Mouse (Mus musculus): Measurements from ENCODE around the gene 1700067K01Rik.
A peak's percentile ranks its signal among the peaks of the same experiment; 100 is the strongest.

Gene 1700067K01Rik

DNA sequence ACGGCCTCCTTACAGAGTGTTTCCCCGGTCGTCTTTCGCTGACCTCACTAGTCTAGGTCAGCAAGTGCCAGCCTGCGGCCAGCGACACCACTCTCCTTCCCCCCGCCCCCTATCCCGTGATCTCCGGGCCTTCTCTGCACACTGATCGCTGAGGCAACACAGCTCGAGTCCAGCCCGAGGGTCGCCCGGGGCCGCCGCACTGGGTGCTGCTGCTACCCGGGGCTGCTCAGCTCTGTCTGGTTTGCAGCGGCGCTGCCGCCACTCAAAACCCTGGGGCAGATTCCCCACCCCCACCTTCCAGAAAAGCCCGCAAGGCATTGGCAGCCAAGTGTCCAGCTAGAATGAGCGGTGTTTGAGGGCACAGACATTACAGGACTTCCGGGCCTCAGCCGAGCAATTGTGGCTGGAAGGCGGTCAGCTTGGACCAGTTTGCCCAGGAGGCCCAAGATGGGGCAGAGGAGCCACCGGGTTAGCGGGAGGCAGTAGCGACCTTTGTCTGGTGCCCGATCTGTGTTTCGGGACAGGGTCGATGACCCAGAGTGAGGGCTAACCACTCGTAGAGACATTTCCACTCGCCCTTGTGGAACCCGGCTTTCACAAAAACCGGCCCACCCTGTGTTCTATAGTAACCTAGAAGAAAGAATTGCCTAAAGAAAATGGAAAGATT, 11.3 kb downstream of the 1700067K01Rik start:
- no peak for DNase-seq

- DNase-seq: no peak
These were observed 14.5 kb downstream of the 1700067K01Rik start for GRCm38 (mm10) chr8:84015833-84016232.

DNA sequence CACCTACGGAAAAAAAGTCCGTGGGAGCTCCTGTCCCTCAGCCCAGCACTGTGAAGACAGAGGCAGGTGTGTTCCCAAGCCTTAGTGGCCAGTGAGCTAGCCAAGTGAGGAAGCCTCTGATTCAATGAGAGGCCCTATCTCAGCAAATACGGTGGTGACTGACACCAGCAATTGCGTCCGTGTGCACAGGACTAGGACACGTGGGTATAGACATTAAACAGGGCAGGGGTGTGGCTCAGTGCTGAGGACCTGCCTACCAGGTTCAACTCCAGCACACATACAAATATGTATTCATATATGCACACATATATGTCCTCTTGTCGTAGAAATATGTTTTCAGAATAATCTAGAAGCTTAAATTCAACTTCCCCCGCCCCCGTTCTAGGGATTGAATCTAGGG, 18.4 kb downstream of the 1700067K01Rik start:
- DNase-seq: no peak

DNA sequence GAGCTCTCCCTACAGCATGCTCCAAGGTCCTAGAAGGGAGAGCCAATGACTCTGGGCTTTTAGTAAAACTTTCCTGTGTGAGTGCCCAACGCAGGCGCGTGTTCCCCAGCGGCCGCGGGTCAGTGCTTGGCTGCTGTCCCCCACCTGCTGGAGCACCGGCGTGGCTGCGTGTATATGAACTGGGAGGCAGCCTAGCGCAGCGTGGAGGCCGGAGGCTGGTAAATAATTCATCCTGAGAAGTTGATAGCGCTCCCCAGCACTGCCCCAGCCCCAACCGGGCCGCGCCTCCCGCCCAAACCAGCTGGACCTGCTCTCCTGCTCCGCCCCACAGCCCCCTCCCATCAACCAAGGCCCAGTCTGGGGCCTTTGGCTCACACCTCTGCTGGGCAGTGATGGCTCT, 19.8 kb downstream of the 1700067K01Rik start, which contains the start of gene Palm3:
TSS of gene Palm3 (plus strand) at position 376 of the 400 bp plus-strand sequence.
- no peak for DNase-seq

GRCm38 (mm10) chr8:84021569-84021968, 20.3 kb downstream of the 1700067K01Rik start:
- DNase-seq: no peak

- no peak for DNase-seq
These were observed 21.8 kb downstream of the 1700067K01Rik start for GRCm38 (mm10) chr8:84023085-84023484.

- DNase-seq: no peak
These were observed 22.3 kb downstream of the 1700067K01Rik start for GRCm38 (mm10) chr8:84023631-84024030.

GRCm38 (mm10) chr8:84024171-84024570, 22.9 kb downstream of the 1700067K01Rik start:
- DNase-seq: no peak

DNA sequence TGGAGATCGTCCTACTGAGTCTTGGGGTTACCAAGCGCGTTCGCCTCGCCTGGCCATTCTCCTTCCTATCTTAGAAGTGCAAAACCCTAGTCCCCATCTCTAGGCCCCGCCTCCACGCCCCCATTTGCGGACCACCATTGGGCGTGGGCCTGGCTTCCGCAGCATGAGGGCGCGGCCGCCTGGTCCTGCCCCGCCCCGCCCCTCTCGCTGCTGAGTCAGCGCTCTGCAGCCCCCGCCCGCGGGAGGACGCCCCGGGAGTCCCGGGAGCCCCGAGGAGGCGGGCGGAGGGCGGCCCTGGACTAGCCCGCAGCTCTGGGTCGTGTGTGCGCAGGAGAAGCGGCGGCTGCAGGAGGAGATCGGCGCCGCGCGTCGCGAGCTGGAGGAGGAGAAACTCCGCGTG, 24.6 kb downstream of the 1700067K01Rik start:
- DNase-seq: no peak

- DNase-seq: no peak
These were observed 26.1 kb downstream of the 1700067K01Rik start for GRCm38 (mm10) chr8:84027449-84027848.

GRCm38 (mm10) chr8:84029272-84029671, 28.0 kb downstream of the 1700067K01Rik start:
- no peak for DNase-seq

DNA sequence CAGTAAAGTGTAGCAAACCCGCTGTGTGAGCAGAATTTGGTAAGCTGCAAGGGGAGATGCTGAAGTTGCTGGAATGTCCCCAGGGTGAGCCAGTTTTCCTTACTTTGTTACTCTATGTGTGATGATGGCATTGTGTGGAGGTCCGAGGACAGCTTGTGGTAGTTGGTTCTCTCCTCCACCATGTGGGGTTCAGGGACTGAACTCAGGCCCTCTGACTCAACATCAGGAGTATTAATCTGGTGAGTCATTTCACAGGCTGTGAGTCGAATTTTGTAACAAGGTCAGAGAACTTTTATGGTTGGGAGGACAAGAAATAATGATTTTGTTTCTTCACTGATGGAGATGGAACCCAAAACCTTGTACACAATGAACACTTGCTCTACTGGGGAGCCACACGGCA, 31.5 kb downstream of the 1700067K01Rik start:
- no peak for DNase-seq

GRCm38 (mm10) chr8:84038015-84038414, 36.7 kb downstream of the 1700067K01Rik start:
- no peak for DNase-seq

GRCm38 (mm10) chr8:84039050-84039449, 37.7 kb downstream of the 1700067K01Rik start:
- peak; percentile 61 for DNase-seq

GRCm38 (mm10) chr8:84042066-84042947, 41.0 kb downstream of the 1700067K01Rik start, which contains the start of gene Il27ra:
Il27ra (minus strand) TSS chr8:84042589.
- DNase-seq: no peak

GRCm38 (mm10) chr8:84042948-84043342, 41.6 kb downstream of the 1700067K01Rik start:
- DNase-seq: no peak

DNA sequence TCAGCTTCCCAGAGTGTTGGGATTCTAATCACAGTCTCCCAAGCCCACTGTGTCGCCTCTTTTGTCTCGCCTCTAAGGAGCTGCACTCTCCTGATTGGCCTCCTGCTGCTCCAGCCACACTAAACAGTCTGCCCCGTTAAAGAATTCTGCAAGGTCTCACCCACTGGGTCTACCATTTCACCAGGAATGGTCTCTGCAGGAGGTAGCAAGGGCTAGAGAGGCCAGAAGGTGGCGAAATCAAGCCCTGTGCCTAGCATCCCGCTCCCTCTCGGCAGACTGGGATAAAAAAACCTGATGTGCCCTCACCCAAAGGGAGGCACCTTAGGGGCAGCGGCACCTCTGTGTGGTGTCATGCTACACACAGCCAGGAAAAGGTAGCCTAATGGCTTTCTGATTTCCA, 42.8 kb downstream of the 1700067K01Rik start:
- DNase-seq: no peak

DNA sequence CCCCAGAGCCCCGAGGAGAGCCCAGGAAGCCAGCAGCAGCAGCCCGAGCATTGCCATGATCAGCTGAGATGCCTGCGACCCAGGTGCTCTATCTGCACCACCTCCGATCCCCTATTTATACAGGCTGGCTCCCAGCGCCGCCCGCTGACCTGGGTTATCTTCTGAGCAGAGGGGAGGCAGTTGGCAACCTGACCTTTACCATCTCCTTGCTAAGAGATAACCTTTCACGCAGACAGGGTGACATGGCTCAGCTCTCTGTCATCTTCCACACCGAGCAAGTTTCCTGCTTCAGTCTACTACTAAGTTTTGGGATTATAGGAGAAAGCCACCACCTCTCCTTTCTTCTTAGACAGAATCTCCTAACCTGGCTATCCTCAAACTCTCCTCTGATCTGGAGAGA, 43.6 kb downstream of the 1700067K01Rik start, which contains the start of gene Rln3:
TSS of gene Rln3 (minus strand) at position 101 of the 400 bp plus-strand sequence.
- DNase-seq: no peak

- no peak for DNase-seq
These were observed 45.2 kb downstream of the 1700067K01Rik start for GRCm38 (mm10) chr8:84046505-84046904.

DNA sequence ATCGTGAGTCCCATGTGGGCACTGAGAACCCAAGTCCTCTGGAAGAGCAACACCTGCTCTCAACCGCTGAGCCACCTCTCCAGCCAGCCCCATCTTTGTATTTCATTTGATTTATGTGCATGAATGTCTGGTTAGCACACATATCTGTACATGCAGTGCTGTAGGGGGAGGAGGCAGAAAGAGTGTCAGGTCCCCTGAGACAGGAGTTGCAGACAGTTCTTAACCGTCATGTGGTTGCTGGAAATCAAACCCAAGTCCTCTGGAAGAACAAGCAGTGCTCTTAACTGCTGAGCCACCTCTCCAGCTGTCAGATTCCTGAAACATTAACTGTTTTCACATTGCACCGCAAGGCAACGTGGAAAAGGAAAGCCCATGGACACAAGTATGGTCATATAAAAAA, 46.9 kb downstream of the 1700067K01Rik start:
- no peak for DNase-seq

DNA sequence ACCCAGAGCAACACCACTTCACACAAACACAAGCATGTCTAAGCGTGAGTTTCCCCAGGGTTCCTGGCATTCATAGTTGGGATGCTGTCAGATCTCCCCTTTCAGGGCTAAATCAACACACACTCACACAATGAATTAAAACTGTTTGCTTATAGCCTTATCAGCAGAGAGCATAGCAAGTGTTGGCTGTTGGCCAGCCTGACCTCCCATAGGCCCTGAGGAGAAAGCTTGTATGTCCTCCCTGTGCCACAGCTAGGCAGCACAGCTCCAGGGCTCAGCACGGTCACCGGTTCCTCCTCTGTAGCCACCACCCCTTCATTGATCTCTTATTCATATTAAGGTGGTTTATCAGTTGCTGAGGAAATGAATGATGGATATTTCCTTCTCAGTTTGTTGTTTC, 51.4 kb downstream of the 1700067K01Rik start:
- no peak for DNase-seq

DNA sequence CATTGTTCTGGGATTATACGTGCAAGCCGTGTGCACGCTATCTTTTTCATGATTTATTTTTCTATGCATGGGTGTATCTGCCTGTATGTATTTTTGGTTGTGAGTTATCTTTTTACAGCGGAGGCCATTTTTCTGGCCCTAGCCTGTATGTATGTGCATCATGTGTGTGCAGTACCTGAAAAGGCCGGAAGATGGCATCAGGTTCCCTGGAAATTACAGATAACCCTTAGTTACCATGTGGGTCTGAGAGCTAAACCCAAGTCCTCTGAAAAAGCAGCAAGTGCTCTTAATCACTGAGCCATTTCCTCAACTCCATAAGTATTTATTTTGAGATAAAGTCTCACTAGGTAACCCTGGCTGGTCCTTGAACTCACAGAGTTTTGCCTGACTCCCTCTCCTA, 51.9 kb downstream of the 1700067K01Rik start:
- DNase-seq: no peak
